10 mouse cellular contexts compared by ENCODE assay signal in the genomic region with DNA sequence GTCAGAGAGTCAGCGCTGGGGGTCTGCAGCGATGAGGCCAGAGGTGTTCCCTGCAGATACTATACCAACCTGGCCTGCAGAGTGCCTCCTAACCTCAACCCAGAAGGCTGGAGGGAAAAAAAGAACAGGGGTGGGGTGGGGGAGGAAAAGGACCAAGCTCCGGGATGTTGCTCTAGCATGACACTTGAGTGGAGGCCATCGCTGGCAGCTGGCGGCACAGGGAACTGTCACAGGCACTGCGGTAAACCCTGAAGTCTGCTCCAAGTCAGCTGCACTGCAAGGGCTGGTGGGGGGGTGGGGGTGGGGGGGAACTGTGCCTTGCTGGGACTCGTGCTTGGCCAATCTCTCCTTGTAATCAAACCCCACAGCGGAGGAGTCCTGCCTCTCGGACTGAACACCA.
"Had no signal": no experiment of that assay in that cellular context is flagged by ENCODE, and none has a peak within 500 bp of the region (broad histone marks: within the 10 kb centered on the region; RNA-seq: fewer than 3 reads in every experiment).

No protein-coding gene starts in this region.

- H3K4me3 ChIP-seq: liver, embryonic 13.5 days had no signal

- H3K27ac ChIP-seq: kidney, postnatal 0 days; liver, embryonic 13.5 days had no signal

- H3K4me2 ChIP-seq: liver, embryonic 13.5 days; midbrain, embryonic 11.5 days had no signal

- DNase-seq: kidney, postnatal 25 days; liver, embryonic 13.5 days; lung, adult 2 months; lung, postnatal 14 days; lung, postnatal 4 days; midbrain, embryonic 14.5 days; thymus, adult 18-20 months; thymus, postnatal 14 days had no signal

- H3K27me3 ChIP-seq: liver, embryonic 13.5 days had no signal

- H3K9me3 ChIP-seq: liver, embryonic 13.5 days had no signal

- H3K9ac ChIP-seq: liver, embryonic 13.5 days had no signal

- H3K4me1 ChIP-seq: liver, embryonic 13.5 days had no signal
